Mouse (Mus musculus): ENCODE measurements around the gene Tmem206. TPM values are rescaled to one million over a fixed set of nuclear protein-coding genes. Genes with fewer than 3 reads are reported as not detected.
A peak's percentile ranks its signal among the peaks of the same experiment; 100 is the strongest.

Tmem206 gene
- polyA plus RNA-seq (2012; rRNA removed), result 3.7 and 4.1 TPM in 2 replicates
- 6.3 and 7.6 TPM in 2 replicates for polyA plus RNA-seq (2014; fragmentation: Nextera tagmentation; extraction: Ambion mirVana)

DNA sequence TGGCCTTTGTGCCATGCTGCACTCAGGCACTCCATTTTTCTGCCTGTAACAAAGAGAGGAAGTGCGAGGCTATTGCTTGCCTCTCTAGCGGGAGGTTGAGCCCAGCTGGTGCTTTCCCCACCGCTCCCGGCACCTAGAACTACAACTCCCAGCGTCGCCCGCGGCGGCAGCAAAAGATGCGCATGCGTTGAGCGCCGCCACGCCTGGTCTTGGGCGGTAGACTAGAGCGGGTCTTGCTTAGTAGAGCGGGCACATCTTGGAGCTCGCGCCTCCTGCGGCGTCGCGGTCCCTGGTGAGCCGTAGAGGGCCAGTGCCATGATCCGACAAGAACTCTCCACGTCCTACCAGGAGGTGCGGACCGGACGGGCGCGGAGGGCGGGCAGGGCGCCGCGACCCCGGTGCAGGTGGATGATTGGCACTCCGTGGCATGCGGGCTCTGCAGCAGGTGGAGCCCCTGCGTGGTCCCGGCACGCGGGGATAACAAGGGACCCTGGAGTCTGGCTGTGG, at the start of gene Tmem206:
Gene Tmem206 (plus strand): TSS at position 187 of the 507 bp plus-strand sequence.
- peak within 1 kb of the TSS; percentile 66 for H3K27ac ChIP-seq
- H3K9ac ChIP-seq (replicated peaks), result peak within 1 kb of the TSS; percentile 93

DNA sequence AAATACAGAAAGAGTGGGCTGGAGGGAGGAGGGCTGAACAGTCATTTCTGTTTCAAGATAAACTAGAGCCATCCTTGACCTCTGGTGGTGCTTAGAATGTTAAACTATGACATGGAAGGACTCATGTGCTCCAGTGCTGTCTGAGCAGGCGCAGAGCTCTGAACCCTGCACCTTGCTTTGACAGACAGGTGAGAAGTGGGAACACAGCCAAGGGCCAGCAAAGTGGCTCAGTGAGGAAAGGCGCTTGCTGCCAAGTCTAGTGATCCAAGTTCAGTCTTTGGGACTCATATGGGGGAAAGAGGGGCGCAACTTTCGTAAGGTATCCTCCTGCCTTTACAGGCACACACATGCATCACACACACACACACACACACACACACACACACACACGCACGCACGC, 49.5 kb upstream of the Tmem206 start:
- WGBS (ENCODE audit: insufficient replicate concordance), result 79% methylated on average over 7 of the region's 7 CpGs
- no peak for DNase-seq (ENCODE audit: low read depth in 3 of 3, low spot score in 3 of 3)
- TF ChIP-seq CTCF (IDR thresholded peaks at IDR 0.05; ENCODE audit: low read depth) (no peak), EP300 (IDR thresholded peaks at IDR 0.05; ENCODE audit: low read depth) (no peak)
- Histone ChIP-seq H3K27ac (no peak overlapping the region), H3K4me3 (ENCODE audit: insufficient read depth in 1 of 2, low read depth in 2 of 2, low read length in 2 of 2) (no peak overlapping the region), H3K9me3 (ENCODE audit: control insufficient read depth, low read length) (no peaks in the 10 kb centered on the region), H3K4me2 (ENCODE audit: low read depth) (no peak overlapping the region), H3K36me3 (replicated peaks; ENCODE audit: control insufficient read depth, insufficient read depth, low read depth) (no peaks in the 10 kb centered on the region), H3K9ac (replicated peaks) (no peak overlapping the region), H3K27me3 (ENCODE audit: control insufficient read depth, insufficient read depth, low read length) (no peaks in the 10 kb centered on the region), H3K4me1 (replicated peaks; ENCODE audit: control insufficient read depth in 2 of 2, insufficient read depth in 2 of 2, low read length in 1 of 2) (peaks cover 0 to 5% of the 10 kb centered on the region in 2 experiments; a peak in 1 of 4 replicates)
- no peak for ATAC-seq (ENCODE audit: insufficient read depth)

More for the DNA sequence above, at the start of gene Tmem206:
- under 1% methylated on average over 34 of the region's 42 CpGs for WGBS (ENCODE audit: insufficient replicate concordance)
- Histone ChIP-seq H3K4me1 (replicated peaks; ENCODE audit: control insufficient read depth in 2 of 2, insufficient read depth in 2 of 2, low read length in 1 of 2) (peaks cover 21 to 30% of the 10 kb centered on the region in 2 experiments), H3K4me3 (ENCODE audit: insufficient read depth in 1 of 2, low read depth in 2 of 2, low read length in 2 of 2) (peak within 1 kb of the TSS; percentile 77 to 89), H3K27me3 (ENCODE audit: control insufficient read depth, insufficient read depth, low read length) (no peaks in the 10 kb centered on the region), H3K36me3 (replicated peaks; ENCODE audit: control insufficient read depth, insufficient read depth, low read depth) (no peaks in the 10 kb centered on the region), H3K4me2 (ENCODE audit: low read depth) (peak within 1 kb of the TSS; percentile 99), H3K9me3 (ENCODE audit: control insufficient read depth, low read length) (no peaks in the 10 kb centered on the region)
- 0 out of 2 replicates have a peak, but pooled peaks have one; percentile 18 for TF ChIP-seq CTCF (IDR thresholded peaks at IDR 0.05; ENCODE audit: low read depth)
- TF ChIP-seq EP300 (IDR thresholded peaks at IDR 0.05; ENCODE audit: low read depth), result no peak
- peak; percentile 89 to 93 (median 89) for DNase-seq (ENCODE audit: low read depth in 3 of 3, low spot score in 3 of 3)
- ATAC-seq (ENCODE audit: insufficient read depth), result peak; percentile 94

DNA sequence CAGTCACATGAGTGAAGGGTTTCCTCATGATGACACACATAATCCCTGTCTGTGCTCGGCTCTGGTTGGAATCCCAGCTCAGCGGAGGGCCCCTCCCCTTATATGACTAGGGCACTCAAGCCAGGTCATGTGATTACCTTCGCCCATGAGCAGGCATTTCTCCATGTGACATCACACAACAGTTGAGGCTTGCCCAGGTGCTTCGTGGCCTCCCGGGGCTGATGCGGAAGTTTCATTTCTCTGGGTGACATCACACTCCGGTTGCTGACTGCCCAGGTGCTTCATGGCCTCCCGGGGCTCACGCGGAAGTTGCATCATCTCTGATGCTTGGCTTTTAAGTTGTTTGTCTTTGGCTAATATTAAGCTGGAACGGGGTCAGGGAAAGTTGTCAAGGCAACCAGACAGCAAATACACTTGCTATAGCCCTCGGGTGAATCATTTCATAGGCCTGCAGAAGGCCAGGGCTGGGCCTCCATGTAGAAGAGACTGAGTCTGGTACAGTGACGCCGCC, 48.1 kb upstream of the Tmem206 start:
- H3K27me3 ChIP-seq (ENCODE audit: control insufficient read depth, insufficient read depth, low read length), result no peaks in the 10 kb centered on the region
- TF ChIP-seq EP300 (IDR thresholded peaks at IDR 0.05; ENCODE audit: low read depth) (no peak), CTCF (IDR thresholded peaks at IDR 0.05; ENCODE audit: low read depth) (no peak)
- WGBS (ENCODE audit: insufficient replicate concordance), result 54% methylated on average over 14 of the region's 14 CpGs
- ATAC-seq (ENCODE audit: insufficient read depth) (peak; percentile 68), DNase-seq (ENCODE audit: low read depth in 3 of 3, low spot score in 3 of 3) (peak; percentile 46 to 50 (median 47))
- H3K36me3 ChIP-seq (replicated peaks; ENCODE audit: control insufficient read depth, insufficient read depth, low read depth), result no peaks in the 10 kb centered on the region
- no peak overlapping the region for H3K27ac ChIP-seq
- H3K9ac ChIP-seq (replicated peaks), result no peak overlapping the region
- H3K4me1 ChIP-seq (replicated peaks; ENCODE audit: control insufficient read depth in 2 of 2, insufficient read depth in 2 of 2, low read length in 1 of 2), result peaks cover 0 to 5% of the 10 kb centered on the region in 2 experiments; a peak in 1 of 4 replicates
- no peak overlapping the region for H3K4me2 ChIP-seq (ENCODE audit: low read depth)
- no peaks in the 10 kb centered on the region for H3K9me3 ChIP-seq (ENCODE audit: control insufficient read depth, low read length)
- H3K4me3 ChIP-seq (ENCODE audit: insufficient read depth in 1 of 2, low read depth in 2 of 2, low read length in 2 of 2), result no peak overlapping the region

DNA sequence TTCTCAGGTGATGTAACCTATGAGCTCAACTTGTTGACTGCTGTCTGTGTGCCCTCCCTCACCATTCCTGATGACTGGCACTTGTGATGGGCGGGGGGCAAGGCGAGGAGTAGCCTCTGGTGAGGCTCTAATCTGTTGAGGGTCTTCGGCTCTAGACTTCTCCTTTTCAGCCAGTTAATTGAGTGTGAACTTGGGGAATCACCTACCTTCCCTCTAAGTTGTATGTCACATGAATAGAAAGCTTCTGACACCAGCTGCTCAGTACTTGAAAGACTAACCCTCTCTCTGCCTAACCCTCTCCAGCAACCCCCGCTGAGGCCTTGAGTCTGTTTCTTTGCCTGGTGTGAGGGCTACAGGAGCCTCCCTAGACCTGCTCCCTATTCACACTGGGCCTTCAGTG, 47.4 kb upstream of the Tmem206 start:
- no peak overlapping the region for H3K27ac ChIP-seq
- WGBS (ENCODE audit: insufficient replicate concordance), result 56% methylated on average over 4 of the region's 4 CpGs
- no peak overlapping the region for H3K4me3 ChIP-seq (ENCODE audit: insufficient read depth in 1 of 2, low read depth in 2 of 2, low read length in 2 of 2)
- H3K27me3 ChIP-seq (ENCODE audit: control insufficient read depth, insufficient read depth, low read length), result no peaks in the 10 kb centered on the region
- DNase-seq (ENCODE audit: low read depth in 3 of 3, low spot score in 3 of 3) (no peak), ATAC-seq (ENCODE audit: insufficient read depth) (no peak)
- H3K9ac ChIP-seq (replicated peaks), result no peak overlapping the region
- H3K36me3 ChIP-seq (replicated peaks; ENCODE audit: control insufficient read depth, insufficient read depth, low read depth), result no peaks in the 10 kb centered on the region
- TF ChIP-seq CTCF (IDR thresholded peaks at IDR 0.05; ENCODE audit: low read depth), result no peak
- no peak for TF ChIP-seq EP300 (IDR thresholded peaks at IDR 0.05; ENCODE audit: low read depth)
- H3K4me1 ChIP-seq (replicated peaks; ENCODE audit: control insufficient read depth in 2 of 2, insufficient read depth in 2 of 2, low read length in 1 of 2), result peaks cover 0 to 5% of the 10 kb centered on the region in 2 experiments; a peak in 1 of 4 replicates
- H3K4me2 ChIP-seq (ENCODE audit: low read depth), result no peak overlapping the region
- no peaks in the 10 kb centered on the region for H3K9me3 ChIP-seq (ENCODE audit: control insufficient read depth, low read length)

DNA sequence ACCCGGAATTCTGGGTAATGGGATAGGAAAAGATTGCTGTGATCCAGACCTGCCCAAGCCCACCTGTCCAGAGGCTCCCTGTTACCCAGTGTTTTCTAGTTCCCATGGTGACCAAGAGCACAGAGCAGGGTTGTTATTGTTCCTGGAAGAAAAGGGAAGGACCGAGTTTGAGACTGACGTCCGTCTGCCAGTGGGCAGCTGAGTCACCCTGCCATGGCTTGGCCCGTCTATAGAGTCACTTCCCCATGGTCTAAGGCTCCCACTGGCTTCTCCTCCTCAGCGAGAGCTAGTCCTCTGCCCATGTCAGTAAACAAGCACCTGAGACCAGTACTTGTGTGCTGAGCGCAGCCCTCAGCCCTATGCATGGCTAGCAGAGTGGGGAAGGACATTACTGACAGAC, 44.5 kb upstream of the Tmem206 start:
- Histone ChIP-seq H3K36me3 (replicated peaks; ENCODE audit: control insufficient read depth, insufficient read depth, low read depth) (no peaks in the 10 kb centered on the region), H3K27me3 (ENCODE audit: control insufficient read depth, insufficient read depth, low read length) (no peaks in the 10 kb centered on the region), H3K4me1 (replicated peaks; ENCODE audit: control insufficient read depth in 2 of 2, insufficient read depth in 2 of 2, low read length in 1 of 2) (peaks cover 0 to 5% of the 10 kb centered on the region in 2 experiments; a peak in 1 of 4 replicates), H3K4me3 (ENCODE audit: insufficient read depth in 1 of 2, low read depth in 2 of 2, low read length in 2 of 2) (no peak overlapping the region), H3K27ac (no peak overlapping the region), H3K9me3 (ENCODE audit: control insufficient read depth, low read length) (no peaks in the 10 kb centered on the region), H3K4me2 (ENCODE audit: low read depth) (no peak overlapping the region), H3K9ac (replicated peaks) (no peak overlapping the region)
- 23% methylated on average over 7 of the region's 7 CpGs for WGBS (ENCODE audit: insufficient replicate concordance)
- no peak for ATAC-seq (ENCODE audit: insufficient read depth)
- no peak for TF ChIP-seq EP300 (IDR thresholded peaks at IDR 0.05; ENCODE audit: low read depth)
- no peak for TF ChIP-seq CTCF (IDR thresholded peaks at IDR 0.05; ENCODE audit: low read depth)
- DNase-seq (ENCODE audit: low read depth in 3 of 3, low spot score in 3 of 3), result peak in 1 of 3 experiments; percentile 33

Measured in liver, embryonic 14.5 days (tissue).